Mouse (Mus musculus): ENCODE data around the gene Lrrd1.
"Not testable (repeated sequence)": the region's sequence is repeated elsewhere in the genome, so short reads cannot be mapped to it uniquely, and the experiment has no call there.

The Lrrd1 gene

GRCm38 (mm10) chr5:3845026-3845425, at the start of gene Lrrd1:
Gene Lrrd1 (plus strand): TSS chr5:3845173.
- peak; percentile 87 for DNase-seq

GRCm38 (mm10) chr5:3797101-3797500, 47.9 kb upstream of the Lrrd1 start:
- DNase-seq: not testable (repeated sequence)

- DNase-seq: not testable (repeated sequence)
These were observed 46.3 kb upstream of the Lrrd1 start for GRCm38 (mm10) chr5:3798656-3799055.

GRCm38 (mm10) chr5:3800041-3800440, 44.9 kb upstream of the Lrrd1 start:
- DNase-seq: no peak

- no peak for DNase-seq
These were observed 44.1 kb upstream of the Lrrd1 start for GRCm38 (mm10) chr5:3800881-3801280.

- peak; percentile 95 for DNase-seq
These were observed 43.1 kb upstream of the Lrrd1 start for GRCm38 (mm10) chr5:3801672-3802432.

- DNase-seq: peak; percentile 99
These were observed 42.3 kb upstream of the Lrrd1 start, which contains the start of the genes Ankib1 and Krit1 for GRCm38 (mm10) chr5:3802433-3803291. Gene Ankib1 (minus strand): TSS chr5:3802925. Gene Krit1 (plus strand): TSS chr5:3803184.

- DNase-seq: no peak
These were observed 41.4 kb upstream of the Lrrd1 start for GRCm38 (mm10) chr5:3803292-3804165.

- DNase-seq: no peak
These were observed 36.5 kb upstream of the Lrrd1 start for GRCm38 (mm10) chr5:3808472-3808871.

- no peak for DNase-seq
These were observed 10.9 kb upstream of the Lrrd1 start for GRCm38 (mm10) chr5:3834107-3834506.

- no peak for DNase-seq
These were observed 25.2 kb downstream of the Lrrd1 start for GRCm38 (mm10) chr5:3870161-3870560.

- no peak for DNase-seq
These were observed 27.4 kb downstream of the Lrrd1 start for GRCm38 (mm10) chr5:3872348-3872747.

- no peak for DNase-seq
These were observed 28.5 kb downstream of the Lrrd1 start for GRCm38 (mm10) chr5:3873485-3873884.

GRCm38 (mm10) chr5:3886862-3887261, 41.9 kb downstream of the Lrrd1 start:
- not testable (repeated sequence) for DNase-seq

GRCm38 (mm10) chr5:3889201-3889600, 44.2 kb downstream of the Lrrd1 start:
- DNase-seq: no peak

GRCm38 (mm10) chr5:3893459-3894293, 48.7 kb downstream of the Lrrd1 start, which contains the start of gene Mterf1a:
Gene Mterf1a (minus strand): TSS chr5:3893933.
- peak; percentile 93 for DNase-seq

- DNase-seq: not testable (repeated sequence)
These were observed 49.3 kb downstream of the Lrrd1 start for GRCm38 (mm10) chr5:3894294-3894619.

- DNase-seq: no peak
These were observed 60.5 kb downstream of the Lrrd1 start for GRCm38 (mm10) chr5:3905471-3905870.
